Mouse (Mus musculus): ENCODE measurements at regions not wholly inside any gene's neighbourhood (a gene's known extent, or its start where the extent isn't known, plus 50 kb on each side); places are given as distances from the start of the nearest gene placed in this dataset.

GRCm38 (mm10) chr16:12890545-12890944, 218.9 kb upstream of the Ercc4 start:
- TF ChIP-seq CTCF (IDR thresholded peaks at IDR 0.05; ENCODE audit: low read depth) (no peak), EP300 (IDR thresholded peaks at IDR 0.05; ENCODE audit: low read depth) (no peak)
